Mouse (Mus musculus) brain, embryonic 14.5 days (tissue): Measurements from ENCODE around the gene Nprl2.

ENCODE experiments used
- CTCF ChIP-seq: fragments of 200-500 bp; IDR thresholded peaks from 2 replicates; pipeline ENCODE4 v1.5.1; 2012; ENCODE audit warnings: inconsistent platforms, mild to moderate bottlenecking, moderate library complexity, borderline replicate concordance; ENCODE audit not compliant: insufficient read depth, insufficient read length; ENCODE audit errors: extremely low read depth
- POLR2A ChIP-seq: fragments of 200-500 bp; IDR thresholded peaks from 2 replicates; pipeline ENCODE4 v1.6.1; 2012; ENCODE audit warnings: mild to moderate bottlenecking, inconsistent platforms, borderline replicate concordance; ENCODE audit not compliant: poor library complexity, insufficient read depth, insufficient read length, severe bottlenecking; ENCODE audit errors: extremely low read depth

- no peak for TF ChIP-seq CTCF
- no peak for TF ChIP-seq POLR2A
Observed at GRCm38 (mm10) chr9:107582509-107583062, 40.6 kb downstream of the Nprl2 start.
